12 mouse cellular contexts compared by ENCODE assay signal in the genomic region with DNA sequence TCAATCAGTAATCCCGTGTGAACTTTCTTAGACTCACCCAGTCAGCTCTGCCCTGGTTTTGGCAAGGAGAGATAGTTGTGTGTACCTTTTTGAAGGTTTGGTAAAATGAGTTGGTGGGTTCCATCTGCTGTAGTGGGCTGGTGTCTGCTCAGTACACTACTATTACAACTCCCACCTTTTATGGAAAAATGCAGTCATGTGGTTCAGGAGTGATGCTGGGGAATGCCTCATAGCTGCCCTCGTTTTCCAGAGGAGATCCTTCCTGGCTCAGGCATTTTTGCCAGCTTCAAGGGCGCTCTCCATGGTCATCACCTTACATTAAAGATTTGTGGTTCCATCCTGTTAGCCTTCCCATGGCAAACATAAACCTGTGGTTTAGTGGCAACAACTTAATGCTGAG. TPM values are rescaled to one million over a fixed set of nuclear protein-coding genes. Genes with fewer than 3 reads are reported as not detected.
DNase-seq lines count a peak whose midpoint lies in the region; ATAC-seq lines count a peak whose summit lies in the region.
"Had no signal": no experiment of that assay in that cellular context is flagged by ENCODE, and none has a peak within 500 bp of the region (broad histone marks: within the 10 kb centered on the region; RNA-seq: fewer than 3 reads in every experiment).

No protein-coding gene starts in this region.

- no peak overlapping the region for H3K4me3 ChIP-seq in kidney, embryonic 14.5 days (ENCODE audit: low read length)
- H3K4me3 ChIP-seq in embryonic facial prominence, embryonic 15.5 days (replicated peaks), result 0 out of 2 replicates have a peak overlapping the region, but pooled peaks have one; percentile 89
- H3K4me3 ChIP-seq in intestine, embryonic 14.5 days (ENCODE audit: low read depth, low read length), result peak overlapping the region; percentile 84; the same call in 1 of the 2 replicates
- H3K4me3 ChIP-seq in midbrain, embryonic 14.5 days (replicated peaks; ENCODE audit: low read depth, low read length), result peak overlapping the region; percentile 82

- no peak overlapping the region for H3K9ac ChIP-seq in kidney, embryonic 14.5 days (ENCODE audit: low read depth, low read length)
- no peak overlapping the region for H3K9ac ChIP-seq in embryonic facial prominence, embryonic 15.5 days
- H3K9ac ChIP-seq in intestine, embryonic 14.5 days (ENCODE audit: low read length), result no peak overlapping the region
- no peak overlapping the region for H3K9ac ChIP-seq in midbrain, embryonic 14.5 days (replicated peaks; ENCODE audit: low read length)

- no peak for ATAC-seq in kidney, embryonic 14.5 days (ENCODE audit: low FRiP score, low TSS enrichment)
- ATAC-seq in embryonic facial prominence, embryonic 15.5 days (ENCODE audit: insufficient number of reproducible peaks, low FRiP score, low TSS enrichment, low read depth), result no peak
- no peak for ATAC-seq in intestine, embryonic 14.5 days (replicated peaks; ENCODE audit: low FRiP score, low TSS enrichment, low read depth)
- ATAC-seq in midbrain, embryonic 14.5 days (ENCODE audit: low FRiP score, low TSS enrichment), result no peak

- H3K27me3 ChIP-seq in kidney, embryonic 14.5 days (ENCODE audit: control insufficient read depth, insufficient read depth, low read length), result no peaks in the 10 kb centered on the region
- no peaks in the 10 kb centered on the region for H3K27me3 ChIP-seq in embryonic facial prominence, embryonic 15.5 days
- no peaks in the 10 kb centered on the region for H3K27me3 ChIP-seq in intestine, embryonic 14.5 days (replicated peaks; ENCODE audit: control insufficient read depth, insufficient read depth, low read length)
- H3K27me3 ChIP-seq in midbrain, embryonic 14.5 days (ENCODE audit: control insufficient read depth, insufficient read depth, low read length), result no peaks in the 10 kb centered on the region

- peaks cover 28% of the 10 kb centered on the region for H3K4me1 ChIP-seq in kidney, embryonic 14.5 days (ENCODE audit: control insufficient read depth, insufficient read depth, low read length)
- peaks cover 31% of the 10 kb centered on the region for H3K4me1 ChIP-seq in embryonic facial prominence, embryonic 15.5 days
- peaks cover 31% of the 10 kb centered on the region for H3K4me1 ChIP-seq in intestine, embryonic 14.5 days (replicated peaks; ENCODE audit: control insufficient read depth, insufficient read depth, low read length)
- H3K4me1 ChIP-seq in midbrain, embryonic 14.5 days (ENCODE audit: control insufficient read depth, insufficient read depth, low read length), result peaks cover 25% of the 10 kb centered on the region

- no peak overlapping the region for H3K27ac ChIP-seq in kidney, embryonic 14.5 days (ENCODE audit: low read depth, low read length)
- 0 out of 2 replicates have a peak overlapping the region, but pooled peaks have one; percentile 11 for H3K27ac ChIP-seq in embryonic facial prominence, embryonic 15.5 days (replicated peaks)
- no peak overlapping the region for H3K27ac ChIP-seq in intestine, embryonic 14.5 days (ENCODE audit: low read depth)
- no peak overlapping the region for H3K27ac ChIP-seq in midbrain, embryonic 14.5 days (replicated peaks; ENCODE audit: low read depth, low read length)

- no peaks in the 10 kb centered on the region for H3K9me3 ChIP-seq in kidney, embryonic 14.5 days (ENCODE audit: control insufficient read depth, low read length)
- H3K9me3 ChIP-seq in embryonic facial prominence, embryonic 15.5 days (replicated peaks), result no peaks in the 10 kb centered on the region
- no peaks in the 10 kb centered on the region for H3K9me3 ChIP-seq in intestine, embryonic 14.5 days (ENCODE audit: control insufficient read depth, low read length)
- H3K9me3 ChIP-seq in midbrain, embryonic 14.5 days (ENCODE audit: control insufficient read depth, low read length), result no peaks in the 10 kb centered on the region
- H3K9me3 ChIP-seq: G1E had no signal

- 40% methylated on average over 3 of the region's 3 CpGs for WGBS in kidney, embryonic 14.5 days
- 40% methylated on average over 3 of the region's 3 CpGs for WGBS in embryonic facial prominence, embryonic 15.5 days
- WGBS in intestine, embryonic 14.5 days, result 43% methylated on average over 3 of the region's 3 CpGs
- 43% methylated on average over 3 of the region's 3 CpGs for WGBS in midbrain, embryonic 14.5 days

- no peak for DNase-seq in kidney, adult 11 months
- no peak for DNase-seq in intestine, embryonic 14.5 days (ENCODE audit: low spot score)
- DNase-seq in midbrain, embryonic 14.5 days, result no peak
- DNase-seq in thymus, postnatal 25 days, result no peak
- DNase-seq in ovary, postnatal 14 days (ENCODE audit: low spot score), result no peak
- no peak for DNase-seq in right cerebral cortex, postnatal 14 days
- DNase-seq: cerebellum, adult 18-20 months; heart, postnatal 4 days; lung, postnatal 14 days had no signal

- peaks cover 6% of the 10 kb centered on the region; the same call in 1 of the 2 replicates for H3K36me3 ChIP-seq in kidney, embryonic 14.5 days (ENCODE audit: control insufficient read depth, insufficient read depth, low read length)
- H3K36me3 ChIP-seq in embryonic facial prominence, embryonic 15.5 days, result peaks cover 4% of the 10 kb centered on the region; the same call in 1 of the 2 replicates
- H3K36me3 ChIP-seq in intestine, embryonic 14.5 days (ENCODE audit: control insufficient read depth, insufficient read depth, low read length), result 0 out of 2 replicates have a peak, but pooled peaks cover 17% of the 10 kb centered on the region
- 0 out of 2 replicates have a peak, but pooled peaks cover 3% of the 10 kb centered on the region for H3K36me3 ChIP-seq in midbrain, embryonic 14.5 days (ENCODE audit: control insufficient read depth, insufficient read depth, low read length)

- H3K4me2 ChIP-seq in kidney, embryonic 14.5 days (replicated peaks; ENCODE audit: low read depth, low read length), result peak overlapping the region; percentile 74
- H3K4me2 ChIP-seq in embryonic facial prominence, embryonic 15.5 days (replicated peaks), result peak overlapping the region; percentile 90; the same call in 1 of the 2 replicates
- peak overlapping the region; percentile 88 for H3K4me2 ChIP-seq in intestine, embryonic 14.5 days (ENCODE audit: low read length)
- H3K4me2 ChIP-seq in midbrain, embryonic 14.5 days (ENCODE audit: low read length), result peak overlapping the region; percentile 79

RNA-seq across cellular contexts. Expression of gene Tent4b, which starts 2.6 kb away (rescaled TPM):
- polyA plus RNA-seq in kidney, embryonic 14.5 days (2014; fragmentation: Nextera tagmentation; extraction: Ambion mirVana), result 12.5 and 14.0 TPM in 2 replicates
- polyA plus RNA-seq in embryonic facial prominence, embryonic 15.5 days (2015; fragmentation: Nextera tagmentation; extraction: Ambion mirVana), result 8.6 and 8.9 TPM in 2 replicates
- polyA plus RNA-seq in intestine, embryonic 14.5 days (2014; fragmentation: Nextera tagmentation; extraction: Ambion mirVana), result 12.6 and 12.7 TPM in 2 replicates
- 16.0 and 16.3 TPM in 2 replicates for polyA plus RNA-seq in midbrain, embryonic 14.5 days (2014; fragmentation: Nextera tagmentation; extraction: Ambion mirVana)
